Mouse (Mus musculus) midbrain, embryonic 15.5 days (tissue): ENCODE measurements around the gene Gm28051. TPM values are rescaled to one million over a fixed set of nuclear protein-coding genes. Genes with fewer than 3 reads are reported as not detected.

Experiments
- ATAC-seq: fragments of 200-750 bp; cut with Nextera tagmentation; replicated peaks from 2 replicates; pipeline ENCODE4 v1.8.0; 2017; ENCODE audit warnings: moderate TSS enrichment
- H3K27ac ChIP-seq: fragments of 300-500 bp; sonication (generic); 2 replicates; pipeline ENCODE4 v1.5.1; 2015; ENCODE audit warnings: mild to moderate bottlenecking, inconsistent platforms
- H3K27me3 ChIP-seq: fragments of 300-500 bp; sonication (generic); replicated peaks from 2 replicates; pipeline ENCODE4 v1.6.1; 2015; ENCODE audit warnings: inconsistent platforms
- H3K36me3 ChIP-seq: fragments of 300-500 bp; sonication (generic); replicated peaks from 2 replicates; pipeline ENCODE4 v1.6.1; 2015; ENCODE audit warnings: inconsistent platforms
- H3K4me1 ChIP-seq: fragments of 300-500 bp; sonication (generic); 2 replicates; pipeline ENCODE4 v1.6.1; 2015; ENCODE audit warnings: inconsistent platforms
- H3K4me2 ChIP-seq: fragments of 300-500 bp; sonication (generic); 2 replicates; pipeline ENCODE4 v1.6.1; 2015; ENCODE audit warnings: inconsistent platforms, mild to moderate bottlenecking, moderate library complexity
- H3K4me3 ChIP-seq: fragments of 300-500 bp; sonication (generic); 2 replicates; pipeline ENCODE4 v1.5.1; 2015; ENCODE audit warnings: mild to moderate bottlenecking, inconsistent platforms
- H3K9ac ChIP-seq: fragments of 300-500 bp; sonication (generic); 2 replicates; pipeline ENCODE4 v1.6.1; 2015; ENCODE audit warnings: mild to moderate bottlenecking, inconsistent platforms
- H3K9me3 ChIP-seq: fragments of 300-500 bp; sonication (generic); 2 replicates; pipeline ENCODE4 v1.6.1; 2016; ENCODE audit warnings: inconsistent platforms
- WGBS: fragments of 180-500 bp; shearing (Covaris S2); methylation state at CpG from one replicate; pipeline ENCODE4 v1.1.7; 2015; ENCODE audit warnings: mixed read lengths; 5-methylcytosine and 5-hydroxymethylcytosine counted together
- polyA plus RNA-seq: library from polyadenylated mRNA; unstranded; fragments of >200 nt; fragmentation: Nextera tagmentation; extraction: Ambion mirVana; gene quantifications from 2 replicates; pipeline ENCODE4 v1.2.1, GENCODE M21; 2015

Gene Gm28051
- polyA plus RNA-seq, 1 experiment from 2014 or later: not detected

DNA sequence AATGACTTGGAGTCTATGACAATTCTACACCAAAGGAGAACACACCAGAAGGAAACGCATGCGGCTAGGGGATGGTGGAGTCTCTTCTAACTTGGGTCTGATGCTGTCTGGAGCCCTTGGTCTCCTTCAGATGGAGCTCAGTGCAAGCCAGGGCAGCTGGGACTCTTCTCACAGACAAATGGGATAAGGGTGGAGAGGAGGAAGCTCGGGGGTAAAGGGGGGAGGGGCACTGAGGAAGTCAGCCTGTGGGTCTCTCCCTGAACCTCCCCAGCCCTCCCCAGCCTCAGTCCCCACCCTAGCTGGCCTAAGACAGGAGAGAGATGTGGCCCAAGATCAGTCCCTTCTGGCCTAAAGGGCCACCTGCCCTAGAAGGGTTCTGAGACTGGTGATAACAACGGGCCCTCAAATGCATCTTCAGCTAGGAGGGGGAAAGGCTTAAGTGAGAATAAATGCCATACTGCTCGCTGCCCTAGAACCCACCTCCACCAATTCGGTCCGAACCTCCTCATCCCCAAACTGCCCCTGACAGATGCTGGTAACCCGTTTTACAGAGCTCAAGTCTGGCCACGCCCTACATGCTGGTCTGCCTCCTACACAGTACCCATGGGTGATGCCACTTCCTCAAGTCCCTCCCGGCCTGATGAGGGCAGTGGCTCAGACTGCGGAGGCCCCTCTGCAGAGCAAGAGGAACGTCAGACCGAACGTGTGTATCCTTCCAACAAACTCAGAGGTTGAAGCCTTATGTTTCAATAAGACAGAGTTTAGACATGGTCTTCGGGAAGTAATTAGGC, 67.6 kb downstream of the Gm28051 start:
- no peaks in the 10 kb centered on the region for H3K36me3 ChIP-seq
- H3K9me3 ChIP-seq: no peaks in the 10 kb centered on the region
- no peak overlapping the region for H3K27ac ChIP-seq
- H3K4me1 ChIP-seq: peaks cover 11% of the 10 kb centered on the region
- H3K9ac ChIP-seq: no peak overlapping the region
- no peak for ATAC-seq
- no peak overlapping the region for H3K4me3 ChIP-seq
- no peak overlapping the region for H3K4me2 ChIP-seq
- 88% methylated on average over 15 of the region's 15 CpGs for WGBS
- no peaks in the 10 kb centered on the region for H3K27me3 ChIP-seq

DNA sequence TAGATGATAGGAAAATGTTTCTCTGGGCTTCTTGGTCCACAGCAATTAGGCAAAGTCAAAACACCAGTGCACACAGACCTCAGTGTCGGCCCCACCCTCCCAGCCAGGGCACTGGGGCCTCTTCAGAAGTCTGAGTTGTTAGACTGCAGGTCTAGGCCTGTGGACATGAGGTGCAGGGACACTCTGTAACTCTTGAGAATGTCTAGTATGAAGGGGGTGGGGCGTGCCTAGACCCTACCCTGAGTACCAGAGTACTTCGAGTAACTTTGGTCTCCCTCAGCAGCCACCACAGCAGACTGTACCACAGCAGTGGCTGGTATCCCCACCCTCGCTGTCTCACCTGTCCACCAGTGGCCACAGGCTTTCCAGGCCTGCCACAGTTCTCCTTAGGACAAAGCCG, 71.2 kb downstream of the Gm28051 start:
- Histone ChIP-seq H3K36me3 (no peaks in the 10 kb centered on the region), H3K9me3 (no peaks in the 10 kb centered on the region), H3K4me2 (no peak overlapping the region), H3K4me1 (peaks cover 28% of the 10 kb centered on the region), H3K27ac (no peak overlapping the region), H3K4me3 (no peak overlapping the region), H3K27me3 (no peaks in the 10 kb centered on the region), H3K9ac (no peak overlapping the region)
- ATAC-seq: no peak
- 89% methylated on average over 5 of the region's 5 CpGs for WGBS

- Histone ChIP-seq H3K27ac (peak overlapping the region; percentile 49), H3K36me3 (no peaks in the 10 kb centered on the region), H3K27me3 (no peaks in the 10 kb centered on the region), H3K4me1 (peaks cover 28% of the 10 kb centered on the region), H3K9me3 (no peaks in the 10 kb centered on the region), H3K9ac (no peak overlapping the region), H3K4me3 (no peak overlapping the region), H3K4me2 (no peak overlapping the region)
- ATAC-seq: no peak; the same call in 1 of the 2 replicates
- 28% methylated on average over 9 of the region's 9 CpGs for WGBS
These were observed 72.0 kb downstream of the Gm28051 start for GRCm38 (mm10) chr12:102685523-102685931.

GRCm38 (mm10) chr12:102684720-102685386, 72.7 kb downstream of the Gm28051 start:
- H3K4me2 ChIP-seq: no peak overlapping the region
- peaks cover 32% of the 10 kb centered on the region for H3K4me1 ChIP-seq
- no peak overlapping the region for H3K9ac ChIP-seq
- no peaks in the 10 kb centered on the region for H3K9me3 ChIP-seq
- H3K36me3 ChIP-seq: no peaks in the 10 kb centered on the region
- H3K4me3 ChIP-seq: no peak overlapping the region
- no peaks in the 10 kb centered on the region for H3K27me3 ChIP-seq
- H3K27ac ChIP-seq: peak overlapping the region; percentile 49
- peak; percentile 8; the same call in 1 of the 2 replicates for ATAC-seq
- WGBS: 85% methylated on average over 3 of the region's 3 CpGs

DNA sequence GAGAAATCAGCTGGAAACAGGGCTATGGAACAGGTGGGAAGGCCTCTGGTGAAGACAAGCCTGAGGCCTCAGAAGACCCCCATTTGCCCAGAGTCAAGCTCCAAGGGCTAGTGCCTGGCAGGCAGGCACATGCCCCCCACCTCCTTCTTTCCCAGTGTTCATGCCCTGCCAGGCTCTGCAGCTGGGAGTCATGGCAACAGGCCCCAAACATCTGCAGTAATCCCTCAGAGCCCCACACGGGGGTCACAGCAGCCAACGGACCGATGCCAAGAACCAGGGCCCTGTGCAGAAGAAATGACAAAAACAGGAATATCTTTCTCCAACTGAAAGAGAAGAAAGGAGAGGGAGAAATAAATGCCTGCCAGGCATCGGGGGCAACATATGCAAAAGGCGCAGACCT, 73.6 kb downstream of the Gm28051 start:
- no peak overlapping the region for H3K9ac ChIP-seq
- H3K4me3 ChIP-seq: no peak overlapping the region
- peaks cover 34% of the 10 kb centered on the region for H3K4me1 ChIP-seq
- peak; percentile 31; the same call in 1 of the 2 replicates for ATAC-seq
- H3K27ac ChIP-seq: no peak overlapping the region
- 40% methylated on average over 5 of the region's 5 CpGs for WGBS
- no peak overlapping the region for H3K4me2 ChIP-seq
- H3K27me3 ChIP-seq: no peaks in the 10 kb centered on the region
- no peaks in the 10 kb centered on the region for H3K36me3 ChIP-seq
- H3K9me3 ChIP-seq: no peaks in the 10 kb centered on the region

GRCm38 (mm10) chr12:102683438-102683837, 74.1 kb downstream of the Gm28051 start:
- Histone ChIP-seq H3K27ac (no peak overlapping the region), H3K27me3 (no peaks in the 10 kb centered on the region), H3K4me2 (no peak overlapping the region), H3K4me1 (peaks cover 34% of the 10 kb centered on the region), H3K9ac (no peak overlapping the region), H3K36me3 (no peaks in the 10 kb centered on the region), H3K4me3 (no peak overlapping the region), H3K9me3 (no peaks in the 10 kb centered on the region)
- no peak for ATAC-seq
- 68% methylated on average over 6 of the region's 6 CpGs for WGBS

GRCm38 (mm10) chr12:102682722-102683299, 74.8 kb downstream of the Gm28051 start:
- H3K36me3 ChIP-seq: no peaks in the 10 kb centered on the region
- H3K4me3 ChIP-seq: no peak overlapping the region
- 85% methylated on average over 7 of the region's 7 CpGs for WGBS
- H3K9ac ChIP-seq: no peak overlapping the region
- no peak overlapping the region for H3K27ac ChIP-seq
- ATAC-seq: no peak
- H3K4me1 ChIP-seq: peaks cover 34% of the 10 kb centered on the region
- no peaks in the 10 kb centered on the region for H3K27me3 ChIP-seq
- H3K4me2 ChIP-seq: no peak overlapping the region
- no peaks in the 10 kb centered on the region for H3K9me3 ChIP-seq

DNA sequence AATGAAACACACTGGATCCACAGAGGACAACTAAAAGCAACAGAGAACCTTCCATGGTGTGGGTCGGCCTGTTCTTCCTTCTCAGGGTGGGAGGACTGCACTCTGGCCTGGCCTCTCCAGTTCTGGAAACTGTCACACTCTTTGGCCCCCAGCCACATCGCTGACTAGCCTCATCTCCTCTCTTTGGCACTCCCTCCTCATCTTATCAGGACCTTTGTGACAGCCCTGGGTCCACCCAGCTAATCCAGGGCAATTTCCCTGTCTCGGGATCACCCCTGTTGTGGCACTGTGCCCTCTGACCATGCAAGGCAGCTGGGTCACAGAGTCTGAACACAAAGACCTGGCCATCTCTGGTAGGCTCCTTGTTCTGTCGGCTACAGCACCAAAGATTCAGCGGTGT, 75.5 kb downstream of the Gm28051 start:
- no peak overlapping the region for H3K9ac ChIP-seq
- ATAC-seq: no peak
- no peaks in the 10 kb centered on the region for H3K27me3 ChIP-seq
- H3K4me3 ChIP-seq: no peak overlapping the region
- H3K4me2 ChIP-seq: no peak overlapping the region
- no peak overlapping the region for H3K27ac ChIP-seq
- no peaks in the 10 kb centered on the region for H3K9me3 ChIP-seq
- WGBS: 88% methylated on average over 5 of the region's 5 CpGs
- H3K36me3 ChIP-seq: no peaks in the 10 kb centered on the region
- peaks cover 37% of the 10 kb centered on the region for H3K4me1 ChIP-seq

GRCm38 (mm10) chr12:102681590-102681989, 76.0 kb downstream of the Gm28051 start:
- H3K27me3 ChIP-seq: no peaks in the 10 kb centered on the region
- H3K4me1 ChIP-seq: peaks cover 37% of the 10 kb centered on the region
- H3K9me3 ChIP-seq: no peaks in the 10 kb centered on the region
- no peak overlapping the region for H3K4me2 ChIP-seq
- no peak overlapping the region for H3K4me3 ChIP-seq
- ATAC-seq: no peak
- H3K36me3 ChIP-seq: no peaks in the 10 kb centered on the region
- H3K9ac ChIP-seq: no peak overlapping the region
- WGBS: 81% methylated on average over 7 of the region's 7 CpGs
- H3K27ac ChIP-seq: no peak overlapping the region

GRCm38 (mm10) chr12:102678820-102679219, 78.7 kb downstream of the Gm28051 start:
- Histone ChIP-seq H3K4me2 (no peak overlapping the region), H3K27ac (no peak overlapping the region), H3K27me3 (no peaks in the 10 kb centered on the region), H3K36me3 (no peaks in the 10 kb centered on the region), H3K9ac (no peak overlapping the region), H3K4me3 (no peak overlapping the region), H3K4me1 (peaks cover 15% of the 10 kb centered on the region), H3K9me3 (no peaks in the 10 kb centered on the region)
- 35% methylated on average over 6 of the region's 6 CpGs for WGBS
- no peak for ATAC-seq

DNA sequence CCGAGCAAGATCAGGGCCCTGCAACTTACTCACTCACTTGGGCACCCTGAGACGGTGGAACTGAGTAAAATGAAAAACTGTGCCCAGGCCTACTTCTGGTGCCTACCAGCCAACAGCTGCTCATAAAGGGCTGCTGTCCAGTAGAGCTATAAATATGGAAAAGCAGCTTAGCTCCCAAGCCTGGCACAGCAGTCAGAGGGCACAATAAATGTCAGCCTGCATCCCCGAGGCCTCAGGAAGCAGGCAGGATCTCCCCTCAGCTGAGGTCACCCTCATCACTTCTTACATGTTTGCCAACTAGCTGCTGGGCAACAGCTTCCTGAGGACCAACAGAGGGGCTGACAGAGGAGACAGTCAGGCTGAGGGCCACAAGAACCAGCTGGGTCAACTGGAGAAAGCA, 80.5 kb downstream of the Gm28051 start:
- Histone ChIP-seq H3K4me3 (no peak overlapping the region), H3K4me2 (no peak overlapping the region), H3K36me3 (no peaks in the 10 kb centered on the region), H3K27me3 (no peaks in the 10 kb centered on the region), H3K9me3 (no peaks in the 10 kb centered on the region), H3K27ac (no peak overlapping the region), H3K4me1 (peaks cover 8% of the 10 kb centered on the region; the same call in 1 of the 2 replicates), H3K9ac (no peak overlapping the region)
- 76% methylated on average over 3 of the region's 3 CpGs for WGBS
- ATAC-seq: no peak

DNA sequence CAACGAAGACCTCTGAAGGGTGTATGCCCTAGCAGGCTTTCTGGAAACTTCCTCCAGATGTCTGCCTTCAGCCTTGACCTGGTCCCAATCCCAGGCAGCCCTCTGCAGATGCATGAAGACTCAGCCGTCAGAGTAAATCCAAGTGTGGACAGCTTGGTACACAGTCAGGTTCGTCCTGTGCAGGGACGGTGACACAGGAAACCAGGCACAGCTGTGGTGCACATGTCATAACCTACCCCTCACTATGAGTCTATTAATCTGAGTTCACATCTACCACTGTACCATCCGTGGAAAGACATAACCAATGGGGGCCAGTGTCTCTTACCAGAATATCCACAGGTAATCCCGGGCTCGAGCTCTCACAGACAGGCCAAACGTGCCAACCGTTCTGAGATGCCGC, 83.0 kb downstream of the Gm28051 start:
- no peaks in the 10 kb centered on the region for H3K36me3 ChIP-seq
- H3K27me3 ChIP-seq: no peaks in the 10 kb centered on the region
- no peak for ATAC-seq
- no peak overlapping the region for H3K9ac ChIP-seq
- no peak overlapping the region for H3K27ac ChIP-seq
- no peak overlapping the region for H3K4me2 ChIP-seq
- H3K9me3 ChIP-seq: no peaks in the 10 kb centered on the region
- no peak overlapping the region for H3K4me3 ChIP-seq
- WGBS: 91% methylated on average over 10 of the region's 10 CpGs
- peaks cover 11% of the 10 kb centered on the region for H3K4me1 ChIP-seq
